Mouse (Mus musculus) embryo, embryonic 9.5 days (tissue): Measurements from ENCODE around the gene Cacnb2.

Source experiments
- DNase-seq: peaks from one replicate; pipeline ENCODE4 v3.0.0-alpha.2; 2017; ENCODE audit errors: extremely low spot score

Cacnb2 gene

GRCm38 (mm10) chr2:14862981-14863380, 260.1 kb downstream of the Cacnb2 start:
- DNase-seq, result no peak

DNA sequence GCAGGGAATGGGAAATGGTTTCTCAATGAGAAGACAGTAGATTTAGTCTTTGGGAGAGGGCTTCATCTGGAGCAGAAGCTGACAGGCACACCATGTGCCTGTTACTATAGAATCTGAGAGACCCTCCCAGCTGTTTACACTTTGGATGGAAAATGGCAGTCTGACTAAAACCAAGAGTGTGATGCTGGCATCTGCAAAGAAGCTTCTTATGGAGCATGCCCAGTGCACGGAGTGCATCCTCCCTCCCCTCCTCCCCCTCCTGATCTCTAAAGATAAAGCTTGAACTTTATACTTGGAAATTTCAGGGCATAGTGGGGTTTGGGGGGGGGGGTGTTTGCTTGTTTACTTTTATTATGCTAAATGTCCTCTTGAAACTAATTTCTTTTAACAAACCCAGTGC, 270.2 kb downstream of the Cacnb2 start:
- DNase-seq, result no peak

GRCm38 (mm10) chr2:14873701-14874181, 270.9 kb downstream of the Cacnb2 start:
- peak; percentile 34 for DNase-seq

GRCm38 (mm10) chr2:14874281-14875037, 271.6 kb downstream of the Cacnb2 start:
- DNase-seq, result no peak

GRCm38 (mm10) chr2:14875121-14875520, 272.2 kb downstream of the Cacnb2 start:
- no peak for DNase-seq

- DNase-seq, result no peak
Measured at GRCm38 (mm10) chr2:14875616-14876015, 272.7 kb downstream of the Cacnb2 start.

GRCm38 (mm10) chr2:14878953-14879352, 276.1 kb downstream of the Cacnb2 start:
- no peak for DNase-seq

DNA sequence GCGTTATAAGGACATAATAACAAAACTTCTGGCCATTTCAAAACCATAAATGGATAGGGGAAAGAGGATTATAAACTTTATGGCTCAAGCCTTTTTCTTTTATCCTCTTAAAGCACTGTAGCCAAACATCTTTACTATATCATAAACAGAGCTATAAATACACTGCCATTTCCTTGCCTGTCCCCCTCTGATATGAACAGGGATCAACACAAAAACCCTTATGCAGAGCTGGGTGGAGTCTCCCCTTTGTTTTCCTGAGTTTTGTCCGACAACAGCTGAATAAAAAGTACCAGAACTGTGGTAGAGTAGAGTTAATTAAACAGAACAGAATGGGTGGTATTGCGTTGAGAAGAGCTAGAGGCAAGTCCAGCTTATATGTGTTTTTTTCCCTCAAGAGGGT, 280.6 kb downstream of the Cacnb2 start:
- no peak for DNase-seq

DNA sequence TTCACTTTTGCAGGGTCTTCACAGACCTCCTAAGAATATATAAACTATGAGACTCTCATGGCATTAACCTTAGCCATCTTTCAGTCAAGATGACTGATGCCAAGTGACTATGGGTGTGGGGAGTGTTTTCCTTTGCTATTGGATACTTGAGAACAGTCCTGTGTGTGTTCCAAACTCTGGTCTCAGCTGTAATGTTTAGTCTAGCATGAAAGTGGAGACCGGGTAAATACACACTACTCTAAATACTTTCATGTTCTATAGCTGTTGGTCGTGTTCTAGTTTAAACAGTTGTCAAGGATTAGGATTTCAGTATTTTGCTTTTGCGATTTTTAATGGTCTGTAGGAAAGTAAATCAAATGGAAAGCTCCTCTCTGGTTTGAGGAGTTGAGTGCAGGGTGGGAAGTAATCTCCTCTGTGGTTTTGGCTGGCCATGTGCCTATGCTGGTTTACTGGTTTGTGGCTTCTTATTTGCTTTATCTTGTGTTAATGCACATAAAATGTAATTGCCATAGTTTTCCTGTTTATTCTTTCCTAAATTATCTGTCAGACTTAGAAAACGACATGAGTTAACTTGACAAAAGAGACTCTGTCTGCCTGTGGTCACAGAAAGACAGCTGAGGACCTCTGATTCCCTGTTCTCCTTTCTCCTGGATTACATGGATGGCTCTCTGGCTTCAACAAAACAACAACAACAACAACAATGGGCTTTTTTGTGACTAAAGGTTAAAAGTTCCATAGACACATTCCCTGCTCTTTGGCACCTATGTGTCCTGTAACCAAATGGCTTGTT, 285.7 kb downstream of the Cacnb2 start:
- DNase-seq, result no peak

GRCm38 (mm10) chr2:14903837-14904236, 300.9 kb downstream of the Cacnb2 start:
- DNase-seq, result no peak

GRCm38 (mm10) chr2:14904865-14905264, 302.0 kb downstream of the Cacnb2 start:
- no peak for DNase-seq

DNA sequence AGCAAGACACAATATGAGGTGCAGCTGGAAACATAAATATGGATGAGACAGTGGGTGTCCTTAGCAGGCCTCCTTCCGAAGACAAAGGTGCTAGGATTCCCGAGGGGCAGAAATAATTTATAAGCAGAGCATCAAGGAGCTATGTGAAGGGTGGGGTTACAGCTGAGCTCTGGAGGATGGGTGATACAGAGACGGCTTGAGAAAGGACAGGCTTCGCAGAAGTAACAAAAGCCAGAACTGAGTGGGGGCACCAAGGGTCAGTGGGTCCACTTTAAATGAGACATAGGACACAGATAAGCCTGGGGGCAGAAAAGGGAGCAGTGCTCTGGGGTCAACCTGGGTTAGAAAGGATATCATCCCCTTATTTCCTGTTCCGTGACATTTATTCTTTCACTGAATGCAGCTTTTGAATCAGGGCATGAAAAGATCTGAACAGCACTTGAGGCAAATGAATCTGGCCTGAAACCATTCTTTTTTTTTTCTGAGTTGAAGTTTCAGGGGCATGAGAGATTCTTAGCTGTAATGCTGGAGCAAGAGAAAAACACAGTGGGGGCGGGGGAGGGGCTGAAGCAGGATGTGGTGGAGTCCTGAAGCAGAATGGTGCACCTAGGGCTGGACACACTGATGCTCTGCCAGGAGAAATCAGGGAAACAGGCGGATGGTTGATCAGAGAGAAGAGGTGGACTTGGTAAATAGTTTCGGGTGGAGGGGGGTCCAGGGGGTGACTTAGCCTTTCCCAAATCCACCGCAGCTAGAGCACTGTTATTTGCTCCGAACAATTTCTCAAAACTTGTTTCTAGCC, 304.4 kb downstream of the Cacnb2 start:
- peak; percentile 58 for DNase-seq

DNA sequence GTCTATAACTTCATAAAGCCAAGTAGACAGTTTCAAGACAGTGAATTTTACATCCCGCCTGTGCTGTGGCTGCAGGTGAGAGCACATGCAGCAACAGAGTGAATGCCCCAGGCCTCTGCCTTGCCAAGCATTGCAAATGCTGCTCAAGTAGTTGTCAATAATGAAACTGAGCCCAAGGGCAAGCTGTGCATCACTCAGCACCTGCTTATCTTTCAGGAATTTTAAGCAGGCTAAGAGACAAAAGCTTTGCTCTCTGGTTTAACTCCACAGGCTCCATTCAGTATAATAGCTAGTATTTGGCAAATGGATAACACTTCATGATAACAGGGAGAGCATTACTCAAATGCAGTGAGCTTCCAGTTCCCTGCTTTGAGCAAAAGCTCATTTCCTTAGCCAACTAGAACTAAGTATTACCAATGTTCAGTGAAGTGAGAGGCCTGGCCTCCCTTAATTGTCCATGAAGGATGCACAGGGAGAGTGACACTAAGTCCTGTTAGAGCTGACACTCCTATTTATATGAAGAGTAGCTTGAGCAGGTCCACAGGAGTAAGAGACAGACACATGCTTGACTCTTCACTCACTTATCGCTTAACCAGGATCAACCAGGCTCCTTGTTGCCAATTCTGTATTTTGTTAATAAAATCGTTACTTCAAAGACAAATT, 314.8 kb downstream of the Cacnb2 start:
- DNase-seq, result peak; percentile 9

DNA sequence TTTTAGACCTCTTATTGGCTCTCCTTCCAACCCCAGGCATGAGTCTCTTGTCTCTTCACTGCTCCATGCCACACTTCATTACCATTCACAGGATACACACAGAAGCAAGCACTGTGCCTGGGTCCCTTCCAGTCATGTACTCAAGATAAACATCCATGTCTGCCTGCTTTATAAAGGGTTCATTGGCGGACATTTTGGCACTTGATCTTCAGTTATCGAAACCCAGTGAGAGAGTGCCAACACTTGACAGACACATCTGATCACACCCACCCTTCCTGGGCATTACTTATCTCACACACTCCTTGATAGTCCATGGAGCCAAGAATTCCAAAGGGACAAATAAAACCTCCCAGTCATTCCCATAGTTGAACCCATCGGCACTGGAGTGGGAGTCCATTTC, 327.0 kb downstream of the Cacnb2 start:
- no peak for DNase-seq

DNA sequence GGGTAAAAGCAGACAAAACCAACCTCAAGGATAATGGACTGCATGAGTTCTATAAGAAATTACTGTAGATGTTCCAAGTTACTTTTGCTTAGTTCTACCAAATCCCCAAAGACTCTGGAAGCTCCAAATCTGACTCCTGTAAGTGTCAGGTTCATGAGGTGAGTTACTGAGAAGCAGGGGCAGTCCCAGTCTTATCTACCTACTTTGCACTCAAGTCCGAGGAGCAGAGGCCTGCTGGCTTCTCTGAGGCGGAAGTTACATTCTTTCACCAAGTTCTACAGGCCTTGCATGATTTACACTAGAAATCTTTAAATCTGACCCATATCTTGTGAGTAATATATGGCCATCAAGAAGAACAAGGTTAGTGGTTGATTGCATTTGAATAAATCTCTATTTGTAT, 329.1 kb downstream of the Cacnb2 start:
- no peak for DNase-seq

DNA sequence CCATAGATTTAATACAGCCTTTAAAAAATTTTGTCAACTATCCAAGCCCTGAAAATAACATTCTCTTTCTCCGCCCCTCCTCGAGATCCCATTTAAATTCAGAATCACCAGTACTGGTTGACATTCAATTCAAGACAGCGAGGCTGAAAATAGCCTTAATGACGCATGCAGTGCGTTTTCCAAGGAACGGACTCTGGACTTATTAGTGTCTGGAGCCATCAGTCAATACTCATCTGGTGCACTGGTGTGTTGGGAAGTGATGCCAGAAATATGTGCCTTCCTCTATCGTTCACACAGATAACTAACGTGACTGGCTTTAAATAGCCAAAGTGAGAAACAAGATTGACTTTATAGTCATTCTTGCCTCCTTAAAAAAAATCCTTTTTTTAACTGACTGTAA, 333.6 kb downstream of the Cacnb2 start:
- DNase-seq, result no peak

DNA sequence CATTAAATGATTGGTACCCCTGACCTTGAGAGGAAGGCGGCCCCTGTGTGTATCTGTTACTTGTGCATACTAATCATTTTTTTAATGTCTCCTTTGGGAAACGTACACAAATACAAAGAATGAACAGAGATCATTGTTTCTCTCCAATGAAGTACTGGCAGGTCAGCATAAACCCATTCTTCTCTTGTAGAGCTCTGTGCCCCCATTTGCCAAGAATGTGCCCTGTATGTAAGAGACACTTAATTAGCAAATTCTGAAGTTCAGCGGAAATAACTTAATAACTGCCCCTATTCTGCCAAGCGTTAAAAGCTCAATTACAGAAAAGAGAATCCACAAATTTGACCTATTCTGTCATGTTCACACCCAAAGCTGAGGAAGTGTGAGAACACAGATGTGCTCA, 339.4 kb downstream of the Cacnb2 start:
- DNase-seq, result no peak

GRCm38 (mm10) chr2:14943691-14944357, 340.9 kb downstream of the Cacnb2 start:
- no peak for DNase-seq

- no peak for DNase-seq
Measured at GRCm38 (mm10) chr2:14953090-14953489, 350.2 kb downstream of the Cacnb2 start.

- DNase-seq, result no peak
Measured at GRCm38 (mm10) chr2:14960963-14961488, 358.1 kb downstream of the Cacnb2 start.

DNA sequence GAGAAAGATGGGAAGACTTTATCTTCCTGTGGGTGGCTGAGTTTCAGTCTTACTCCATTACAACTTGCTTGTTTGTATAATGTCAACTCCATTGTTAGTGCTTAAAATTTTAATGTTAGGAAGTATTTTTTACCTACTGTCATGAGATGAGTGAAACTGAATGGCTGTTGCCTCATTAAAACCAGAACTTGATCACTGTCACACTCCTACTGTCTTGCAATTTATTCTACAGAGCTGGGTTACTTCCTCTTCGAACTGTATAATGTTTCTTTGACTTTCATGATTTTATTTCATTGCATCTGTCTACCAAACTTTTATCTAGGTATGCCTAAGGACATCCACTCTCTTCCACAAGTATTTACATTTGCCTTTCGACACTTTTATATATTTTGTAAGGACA, 358.6 kb downstream of the Cacnb2 start:
- no peak for DNase-seq
